Mouse (Mus musculus): ENCODE data around the gene Zbtb42. TPM values are rescaled to one million over a fixed set of nuclear protein-coding genes. Genes with fewer than 3 reads are reported as not detected.
A peak's percentile ranks its signal among the peaks of the same experiment; 100 is the strongest.

The Zbtb42 gene
- total RNA-seq, 1 experiment, result 1.8 TPM

GRCm38 (mm10) chr12:112646139-112646538 is 32.5 kb upstream of the Zbtb42 start:
- H3K36me3 ChIP-seq (ENCODE audit: control insufficient read depth, insufficient read depth, low read length, poor library complexity, severe bottlenecking), result peaks cover 33% of the 10 kb centered on the region
- H3K4me3 ChIP-seq (ENCODE audit: insufficient read depth in 1 of 2, low read depth in 1 of 2, low read length in 2 of 2, poor library complexity in 1 of 2, severe bottlenecking in 1 of 2), result peak overlapping the region; percentile 81 to 83; a peak in 3 of 4 replicates
- no peak overlapping the region for H3K27ac ChIP-seq (ENCODE audit: insufficient read depth, low read depth, low read length, poor library complexity, severe bottlenecking)
- peak overlapping the region; percentile 92; the same call in 1 of the 2 replicates for H3K9ac ChIP-seq (ENCODE audit: insufficient read depth, low read depth, low read length, poor library complexity, severe bottlenecking)
- H3K9me3 ChIP-seq (ENCODE audit: control insufficient read depth, insufficient read depth, low read depth, low read length), result no peaks in the 10 kb centered on the region
- DNase-seq (ENCODE audit: low read depth, low spot score), result no peak
- in situ Hi-C loops (cut with MboI; ENCODE audit: low sequenced_read_pairs in 2 of 2, unreplicated experiment in 2 of 2), result no loop called here
- peaks cover 0 to 13% of the 10 kb centered on the region in 2 experiments; a peak in 2 of 4 replicates for H3K4me1 ChIP-seq (ENCODE audit: control insufficient read depth in 2 of 2, insufficient read depth in 2 of 2, low read length in 2 of 2, poor library complexity in 1 of 2)
- TF ChIP-seq ZNF384 (IDR thresholded peaks at IDR 0.05; ENCODE audit: low read depth, low read length), result no peak
- no peak for TF ChIP-seq HCFC1 (IDR thresholded peaks at IDR 0.05; ENCODE audit: borderline replicate concordance, insufficient read depth, low read length)
- no peak for TF ChIP-seq MAFK (IDR thresholded peaks at IDR 0.05; ENCODE audit: insufficient read depth, low read depth, low read length)
- TF ChIP-seq CHD2 (IDR thresholded peaks at IDR 0.05; ENCODE audit: low read depth, low read length), result no peak
- no peak for TF ChIP-seq ZC3H11A (IDR thresholded peaks at IDR 0.05; ENCODE audit: borderline replicate concordance, low read depth, low read length)

GRCm38 (mm10) chr12:112648081-112648480 is 30.5 kb upstream of the Zbtb42 start:
- no peaks in the 10 kb centered on the region for H3K9me3 ChIP-seq (ENCODE audit: control insufficient read depth, insufficient read depth, low read depth, low read length)
- DNase-seq (ENCODE audit: low read depth, low spot score), result no peak
- in situ Hi-C loops (cut with MboI; ENCODE audit: low sequenced_read_pairs in 2 of 2, unreplicated experiment in 2 of 2), result no loop called here

GRCm38 (mm10) chr12:112651778-112652439 is 26.7 kb upstream of the Zbtb42 start:
- H3K4me1 ChIP-seq (ENCODE audit: control insufficient read depth in 2 of 2, insufficient read depth in 2 of 2, low read length in 2 of 2, poor library complexity in 1 of 2), result 0 out of 4 replicates have a peak, but pooled peaks cover 0 to 4% of the 10 kb centered on the region in 2 experiments
- in situ Hi-C loops (cut with MboI; ENCODE audit: low sequenced_read_pairs in 2 of 2, unreplicated experiment in 2 of 2), result no loop called here
- DNase-seq (ENCODE audit: low read depth, low spot score), result no peak
- TF ChIP-seq HCFC1 (IDR thresholded peaks at IDR 0.05; ENCODE audit: borderline replicate concordance, insufficient read depth, low read length) (no peak), ZC3H11A (IDR thresholded peaks at IDR 0.05; ENCODE audit: borderline replicate concordance, low read depth, low read length) (no peak)
- no peak overlapping the region for H3K27ac ChIP-seq (ENCODE audit: insufficient read depth, low read depth, low read length, poor library complexity, severe bottlenecking)
- no peak overlapping the region for H3K9ac ChIP-seq (ENCODE audit: insufficient read depth, low read depth, low read length, poor library complexity, severe bottlenecking)
- no peaks in the 10 kb centered on the region for H3K9me3 ChIP-seq (ENCODE audit: control insufficient read depth, insufficient read depth, low read depth, low read length)
- H3K36me3 ChIP-seq (ENCODE audit: control insufficient read depth, insufficient read depth, low read length, poor library complexity, severe bottlenecking), result peaks cover 59% of the 10 kb centered on the region
- no peak overlapping the region for H3K4me3 ChIP-seq (ENCODE audit: insufficient read depth in 1 of 2, low read depth in 1 of 2, low read length in 2 of 2, poor library complexity in 1 of 2, severe bottlenecking in 1 of 2)

More at GRCm38 (mm10) chr12:112648081-112648480, 30.5 kb upstream of the Zbtb42 start:
- Histone ChIP-seq H3K9ac (ENCODE audit: insufficient read depth, low read depth, low read length, poor library complexity, severe bottlenecking) (no peak overlapping the region), H3K4me1 (ENCODE audit: control insufficient read depth in 2 of 2, insufficient read depth in 2 of 2, low read length in 2 of 2, poor library complexity in 1 of 2) (peaks cover 0 to 13% of the 10 kb centered on the region in 2 experiments; a peak in 2 of 4 replicates), H3K27ac (ENCODE audit: insufficient read depth, low read depth, low read length, poor library complexity, severe bottlenecking) (no peak overlapping the region), H3K36me3 (ENCODE audit: control insufficient read depth, insufficient read depth, low read length, poor library complexity, severe bottlenecking) (peaks cover 37% of the 10 kb centered on the region), H3K4me3 (ENCODE audit: insufficient read depth in 1 of 2, low read depth in 1 of 2, low read length in 2 of 2, poor library complexity in 1 of 2, severe bottlenecking in 1 of 2) (no peak overlapping the region)
- TF ChIP-seq ZC3H11A (IDR thresholded peaks at IDR 0.05; ENCODE audit: borderline replicate concordance, low read depth, low read length) (no peak), MAFK (IDR thresholded peaks at IDR 0.05; ENCODE audit: insufficient read depth, low read depth, low read length) (no peak), ZNF384 (IDR thresholded peaks at IDR 0.05; ENCODE audit: low read depth, low read length) (no peak), HCFC1 (IDR thresholded peaks at IDR 0.05; ENCODE audit: borderline replicate concordance, insufficient read depth, low read length) (no peak), CHD2 (IDR thresholded peaks at IDR 0.05; ENCODE audit: low read depth, low read length) (no peak)

- TF ChIP-seq ZC3H11A (IDR thresholded peaks at IDR 0.05; ENCODE audit: borderline replicate concordance, low read depth, low read length), result peak; percentile 28; the same call in 1 of the 2 replicates
- no peak for TF ChIP-seq ZNF384 (IDR thresholded peaks at IDR 0.05; ENCODE audit: low read depth, low read length)
- Histone ChIP-seq H3K36me3 (ENCODE audit: control insufficient read depth, insufficient read depth, low read length, poor library complexity, severe bottlenecking) (peaks cover 55% of the 10 kb centered on the region), H3K9me3 (ENCODE audit: control insufficient read depth, insufficient read depth, low read depth, low read length) (no peaks in the 10 kb centered on the region), H3K9ac (ENCODE audit: insufficient read depth, low read depth, low read length, poor library complexity, severe bottlenecking) (no peak overlapping the region), H3K27ac (ENCODE audit: insufficient read depth, low read depth, low read length, poor library complexity, severe bottlenecking) (no peak overlapping the region), H3K4me1 (ENCODE audit: control insufficient read depth in 2 of 2, insufficient read depth in 2 of 2, low read length in 2 of 2, poor library complexity in 1 of 2) (0 out of 4 replicates have a peak, but pooled peaks cover 0 to 4% of the 10 kb centered on the region in 2 experiments), H3K4me3 (ENCODE audit: insufficient read depth in 1 of 2, low read depth in 1 of 2, low read length in 2 of 2, poor library complexity in 1 of 2, severe bottlenecking in 1 of 2) (no peak overlapping the region)
- peak; percentile 73 for DNase-seq (ENCODE audit: low read depth, low spot score)
- in situ Hi-C loops (cut with MboI; ENCODE audit: low sequenced_read_pairs in 2 of 2, unreplicated experiment in 2 of 2), result no loop called here
Observed at GRCm38 (mm10) chr12:112653157-112653824, 25.3 kb upstream of the Zbtb42 start.

Measured in ES-E14 (cell line).